Mouse (Mus musculus): ENCODE data around the gene Mrtfa. TPM values are rescaled to one million over a fixed set of nuclear protein-coding genes. Genes with fewer than 3 reads are reported as not detected.

The Mrtfa gene
- polyA plus RNA-seq, 1 experiment, result 38.4 TPM

DNA sequence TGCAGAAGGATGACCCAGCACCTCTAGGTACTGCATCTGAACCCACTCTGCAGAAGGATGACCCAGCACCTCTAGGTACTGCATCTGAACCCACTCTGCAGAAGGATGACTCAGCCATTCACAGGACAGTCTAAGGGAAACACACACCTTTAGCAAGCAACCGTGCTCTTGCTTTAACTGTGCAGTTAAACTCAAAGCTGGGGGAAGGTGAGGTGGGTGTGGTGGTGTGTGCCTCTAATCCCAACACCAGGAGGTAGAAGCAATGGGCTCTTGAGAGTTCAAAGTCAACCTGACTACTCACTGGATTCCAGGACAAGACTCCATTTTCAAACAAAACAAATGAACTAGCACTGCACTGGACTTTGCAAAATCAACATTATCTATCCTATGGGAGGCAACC lies 5.6 kb downstream of the Mrtfa start:
- Histone ChIP-seq H3K27ac (ENCODE audit: insufficient read depth, low read length) (no peak overlapping the region), H3K4me3 (ENCODE audit: insufficient read depth, low read length) (no peak overlapping the region), H3K4me1 (ENCODE audit: control insufficient read depth, insufficient read depth, low read length) (peaks cover 18% of the 10 kb centered on the region)
- TF ChIP-seq CTCF (IDR thresholded peaks at IDR 0.05; ENCODE audit: borderline replicate concordance, insufficient read depth, low read length), result no peak
- TF ChIP-seq POLR2A (IDR thresholded peaks at IDR 0.05; ENCODE audit: low read depth, low read length), result no peak

- peaks cover 35% of the 10 kb centered on the region for H3K4me1 ChIP-seq (ENCODE audit: control insufficient read depth, insufficient read depth, low read length)
- TF ChIP-seq POLR2A (IDR thresholded peaks at IDR 0.05; ENCODE audit: low read depth, low read length) (no peak), CTCF (IDR thresholded peaks at IDR 0.05; ENCODE audit: borderline replicate concordance, insufficient read depth, low read length) (no peak)
- no peak overlapping the region for H3K4me3 ChIP-seq (ENCODE audit: insufficient read depth, low read length)
- H3K27ac ChIP-seq (ENCODE audit: insufficient read depth, low read length), result peak overlapping the region; percentile 49; the same call in 1 of the 2 replicates
Observed at GRCm38 (mm10) chr15:81181233-81181632, 9.3 kb downstream of the Mrtfa start.

GRCm38 (mm10) chr15:81179523-81179922 lies 11.0 kb downstream of the Mrtfa start:
- H3K27ac ChIP-seq (ENCODE audit: insufficient read depth, low read length), result no peak overlapping the region
- H3K4me1 ChIP-seq (ENCODE audit: control insufficient read depth, insufficient read depth, low read length), result peaks cover 35% of the 10 kb centered on the region
- TF ChIP-seq POLR2A (IDR thresholded peaks at IDR 0.05; ENCODE audit: low read depth, low read length) (no peak), CTCF (IDR thresholded peaks at IDR 0.05; ENCODE audit: borderline replicate concordance, insufficient read depth, low read length) (no peak)
- no peak overlapping the region for H3K4me3 ChIP-seq (ENCODE audit: insufficient read depth, low read length)

- Histone ChIP-seq H3K4me3 (ENCODE audit: insufficient read depth, low read length) (no peak overlapping the region), H3K4me1 (ENCODE audit: control insufficient read depth, insufficient read depth, low read length) (peaks cover 35% of the 10 kb centered on the region), H3K27ac (ENCODE audit: insufficient read depth, low read length) (no peak overlapping the region)
- no peak for TF ChIP-seq CTCF (IDR thresholded peaks at IDR 0.05; ENCODE audit: borderline replicate concordance, insufficient read depth, low read length)
- no peak for TF ChIP-seq POLR2A (IDR thresholded peaks at IDR 0.05; ENCODE audit: low read depth, low read length)
Observed at GRCm38 (mm10) chr15:81178703-81179102, 11.9 kb downstream of the Mrtfa start.

GRCm38 (mm10) chr15:81177860-81178259 lies 12.7 kb downstream of the Mrtfa start:
- TF ChIP-seq POLR2A (IDR thresholded peaks at IDR 0.05; ENCODE audit: low read depth, low read length) (no peak), CTCF (IDR thresholded peaks at IDR 0.05; ENCODE audit: borderline replicate concordance, insufficient read depth, low read length) (no peak)
- Histone ChIP-seq H3K4me1 (ENCODE audit: control insufficient read depth, insufficient read depth, low read length) (peaks cover 35% of the 10 kb centered on the region), H3K27ac (ENCODE audit: insufficient read depth, low read length) (no peak overlapping the region), H3K4me3 (ENCODE audit: insufficient read depth, low read length) (no peak overlapping the region)

DNA sequence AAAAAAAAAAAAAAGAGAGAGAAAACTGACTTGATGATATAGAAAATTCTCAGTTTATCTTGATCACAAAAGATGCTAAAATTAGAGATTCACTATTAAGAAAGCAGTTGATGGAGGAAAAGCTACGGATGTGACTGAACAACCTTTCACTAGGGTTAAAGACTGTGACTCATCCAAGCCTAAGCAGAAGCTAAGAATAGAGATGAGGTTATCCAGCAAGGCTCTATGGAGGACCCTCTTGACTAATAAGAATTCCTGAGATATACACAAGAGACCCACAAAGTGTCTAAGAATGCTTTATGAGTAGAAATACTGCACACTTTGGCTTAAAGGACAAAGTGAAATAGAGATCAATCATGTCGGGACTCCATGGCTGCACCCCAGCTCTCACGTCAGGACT lies 14.9 kb downstream of the Mrtfa start:
- Histone ChIP-seq H3K27ac (ENCODE audit: insufficient read depth, low read length) (peak overlapping the region; percentile 19; the same call in 1 of the 2 replicates), H3K4me3 (ENCODE audit: insufficient read depth, low read length) (no peak overlapping the region), H3K4me1 (ENCODE audit: control insufficient read depth, insufficient read depth, low read length) (peaks cover 24% of the 10 kb centered on the region)
- no peak for TF ChIP-seq CTCF (IDR thresholded peaks at IDR 0.05; ENCODE audit: borderline replicate concordance, insufficient read depth, low read length)
- no peak for TF ChIP-seq POLR2A (IDR thresholded peaks at IDR 0.05; ENCODE audit: low read depth, low read length)

- no peak overlapping the region for H3K27ac ChIP-seq (ENCODE audit: insufficient read depth, low read length)
- TF ChIP-seq CTCF (IDR thresholded peaks at IDR 0.05; ENCODE audit: borderline replicate concordance, insufficient read depth, low read length) (no peak), POLR2A (IDR thresholded peaks at IDR 0.05; ENCODE audit: low read depth, low read length) (no peak)
- no peak overlapping the region for H3K4me3 ChIP-seq (ENCODE audit: insufficient read depth, low read length)
- H3K4me1 ChIP-seq (ENCODE audit: control insufficient read depth, insufficient read depth, low read length), result peaks cover 25% of the 10 kb centered on the region
Observed at GRCm38 (mm10) chr15:81172259-81172658, 18.3 kb downstream of the Mrtfa start.

DNA sequence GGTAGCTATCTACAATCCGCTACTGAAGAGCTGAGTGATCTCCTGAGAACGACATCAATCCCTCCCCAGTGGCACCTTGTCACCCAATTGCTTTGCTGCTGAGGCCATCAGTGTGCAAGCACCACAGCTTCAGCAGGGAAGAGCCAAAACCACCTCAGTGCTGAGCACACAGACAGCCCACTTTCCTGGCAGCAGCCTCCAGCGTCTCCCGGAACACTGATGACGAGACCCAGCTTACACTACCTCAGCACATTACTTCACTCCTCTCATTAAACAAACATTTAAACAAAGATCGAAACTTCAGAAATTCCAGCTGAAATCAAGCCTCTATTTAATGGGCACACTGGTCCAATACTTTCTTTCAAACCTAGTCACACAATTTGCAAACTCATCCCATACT lies 21.8 kb downstream of the Mrtfa start:
- TF ChIP-seq CTCF (IDR thresholded peaks at IDR 0.05; ENCODE audit: borderline replicate concordance, insufficient read depth, low read length) (no peak), POLR2A (IDR thresholded peaks at IDR 0.05; ENCODE audit: low read depth, low read length) (no peak)
- H3K4me1 ChIP-seq (ENCODE audit: control insufficient read depth, insufficient read depth, low read length), result peaks cover 11% of the 10 kb centered on the region; the same call in 1 of the 2 replicates
- H3K4me3 ChIP-seq (ENCODE audit: insufficient read depth, low read length), result no peak overlapping the region
- H3K27ac ChIP-seq (ENCODE audit: insufficient read depth, low read length), result 0 out of 2 replicates have a peak overlapping the region, but pooled peaks have one; percentile 1

DNA sequence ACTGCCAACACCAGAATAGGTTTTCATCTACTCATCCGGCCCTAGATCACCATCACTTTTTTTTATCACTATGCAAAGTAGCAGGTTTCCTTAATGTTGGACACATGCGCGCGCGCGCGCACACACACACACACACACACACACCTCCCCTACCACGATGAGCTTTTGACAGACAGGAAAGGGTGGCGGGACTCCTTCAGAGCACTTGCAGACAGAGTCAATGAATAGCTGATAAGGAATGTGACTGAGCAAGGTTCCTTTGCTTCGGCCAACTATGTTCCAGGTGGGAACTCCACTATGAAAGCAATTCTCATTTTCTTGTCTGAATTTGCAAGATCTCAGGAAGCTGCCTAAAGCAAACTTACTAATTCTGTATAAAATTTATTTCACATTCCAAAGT lies 22.7 kb downstream of the Mrtfa start:
- TF ChIP-seq POLR2A (IDR thresholded peaks at IDR 0.05; ENCODE audit: low read depth, low read length) (no peak), CTCF (IDR thresholded peaks at IDR 0.05; ENCODE audit: borderline replicate concordance, insufficient read depth, low read length) (no peak)
- Histone ChIP-seq H3K4me1 (ENCODE audit: control insufficient read depth, insufficient read depth, low read length) (peaks cover 17% of the 10 kb centered on the region), H3K27ac (ENCODE audit: insufficient read depth, low read length) (no peak overlapping the region), H3K4me3 (ENCODE audit: insufficient read depth, low read length) (no peak overlapping the region)

GRCm38 (mm10) chr15:81166291-81166690 lies 24.3 kb downstream of the Mrtfa start:
- Histone ChIP-seq H3K4me1 (ENCODE audit: control insufficient read depth, insufficient read depth, low read length) (peaks cover 17% of the 10 kb centered on the region), H3K27ac (ENCODE audit: insufficient read depth, low read length) (0 out of 2 replicates have a peak overlapping the region, but pooled peaks have one; percentile 0), H3K4me3 (ENCODE audit: insufficient read depth, low read length) (no peak overlapping the region)
- TF ChIP-seq POLR2A (IDR thresholded peaks at IDR 0.05; ENCODE audit: low read depth, low read length) (no peak), CTCF (IDR thresholded peaks at IDR 0.05; ENCODE audit: borderline replicate concordance, insufficient read depth, low read length) (no peak)

Measured in embryonic fibroblast, embryonic 13.5 days (primary cell).